Mouse (Mus musculus): ENCODE measurements around the gene Fezf1. TPM values are rescaled to one million over a fixed set of nuclear protein-coding genes. Genes with fewer than 3 reads are reported as not detected.
A peak's percentile ranks its signal among the peaks of the same experiment; 100 is the strongest.

The Fezf1 gene
- total RNA-seq, 1 experiment = not detected

GRCm38 (mm10) chr6:23246790-23247511 lies 1.2 kb downstream of the Fezf1 start:
- no peak overlapping the region for H3K9ac ChIP-seq (ENCODE audit: insufficient read depth, low read depth, low read length, poor library complexity, severe bottlenecking)
- no peaks in the 10 kb centered on the region for H3K36me3 ChIP-seq (ENCODE audit: control insufficient read depth, insufficient read depth, low read length, poor library complexity, severe bottlenecking)
- peak overlapping the region; percentile 51 to 56 for H3K4me3 ChIP-seq (ENCODE audit: insufficient read depth in 1 of 2, low read depth in 1 of 2, low read length in 2 of 2, poor library complexity in 1 of 2, severe bottlenecking in 1 of 2)
- no peak for DNase-seq (ENCODE audit: low read depth, low spot score)
- TF ChIP-seq CHD2 (IDR thresholded peaks at IDR 0.05; ENCODE audit: low read depth, low read length) (no peak), HCFC1 (IDR thresholded peaks at IDR 0.05; ENCODE audit: borderline replicate concordance, insufficient read depth, low read length) (no peak), ZNF384 (IDR thresholded peaks at IDR 0.05; ENCODE audit: low read depth, low read length) (no peak), MAFK (IDR thresholded peaks at IDR 0.05; ENCODE audit: insufficient read depth, low read depth, low read length) (no peak), ZC3H11A (IDR thresholded peaks at IDR 0.05; ENCODE audit: borderline replicate concordance, low read depth, low read length) (no peak)
- in situ Hi-C loops (cut with MboI; ENCODE audit: low sequenced_read_pairs in 2 of 2, unreplicated experiment in 2 of 2) = no loop called here
- no peaks in the 10 kb centered on the region for H3K9me3 ChIP-seq (ENCODE audit: control insufficient read depth, insufficient read depth, low read depth, low read length)
- H3K27ac ChIP-seq (ENCODE audit: insufficient read depth, low read depth, low read length, poor library complexity, severe bottlenecking) = no peak overlapping the region
- no peaks in the 10 kb centered on the region; a peak in 1 of 4 replicates for H3K4me1 ChIP-seq (ENCODE audit: control insufficient read depth in 2 of 2, insufficient read depth in 2 of 2, low read length in 2 of 2, poor library complexity in 1 of 2)

DNA sequence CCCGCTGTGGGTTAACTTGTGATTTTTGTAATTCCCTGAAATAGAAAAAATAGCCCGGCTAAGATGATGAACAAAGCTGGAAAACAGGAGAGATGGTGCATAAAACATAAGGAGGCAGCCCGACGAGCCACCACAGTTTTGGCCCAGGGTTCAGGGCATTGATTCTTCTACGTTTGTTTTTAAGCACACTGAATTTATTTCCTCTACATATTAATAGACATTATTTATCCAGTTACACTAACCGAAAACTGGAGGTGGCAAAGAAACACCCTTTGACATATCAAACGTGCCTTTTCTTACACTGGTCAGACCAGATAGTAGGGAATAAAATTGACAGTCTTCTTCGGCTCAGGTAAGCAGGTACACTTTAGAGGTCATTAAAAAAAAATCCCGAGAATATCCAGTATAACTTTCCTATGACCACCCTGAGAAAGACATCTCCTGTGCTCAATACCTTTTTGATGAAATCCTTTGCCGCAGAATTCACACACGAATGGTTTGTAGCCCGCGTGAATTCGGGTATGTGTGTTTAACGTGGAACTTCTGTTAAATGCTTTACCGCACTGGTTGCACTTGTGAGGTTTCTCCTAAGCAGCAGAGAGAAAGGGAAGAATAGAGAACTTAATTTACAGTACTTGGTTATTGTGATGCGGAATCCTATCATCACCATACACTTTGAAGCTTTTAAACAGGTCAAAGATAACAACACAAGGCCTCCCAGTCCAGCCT lies 1.9 kb downstream of the Fezf1 start:
- no peak for TF ChIP-seq HCFC1 (IDR thresholded peaks at IDR 0.05; ENCODE audit: borderline replicate concordance, insufficient read depth, low read length)
- no peak for TF ChIP-seq ZNF384 (IDR thresholded peaks at IDR 0.05; ENCODE audit: low read depth, low read length)
- TF ChIP-seq MAFK (IDR thresholded peaks at IDR 0.05; ENCODE audit: insufficient read depth, low read depth, low read length) = no peak
- no peak for TF ChIP-seq ZC3H11A (IDR thresholded peaks at IDR 0.05; ENCODE audit: borderline replicate concordance, low read depth, low read length)
- TF ChIP-seq CHD2 (IDR thresholded peaks at IDR 0.05; ENCODE audit: low read depth, low read length) = no peak
- no peak overlapping the region for H3K9ac ChIP-seq (ENCODE audit: insufficient read depth, low read depth, low read length, poor library complexity, severe bottlenecking)
- H3K9me3 ChIP-seq (ENCODE audit: control insufficient read depth, insufficient read depth, low read depth, low read length) = no peaks in the 10 kb centered on the region
- DNase-seq (ENCODE audit: low read depth, low spot score) = no peak
- no peaks in the 10 kb centered on the region; a peak in 1 of 4 replicates for H3K4me1 ChIP-seq (ENCODE audit: control insufficient read depth in 2 of 2, insufficient read depth in 2 of 2, low read length in 2 of 2, poor library complexity in 1 of 2)
- no peak overlapping the region for H3K4me3 ChIP-seq (ENCODE audit: insufficient read depth in 1 of 2, low read depth in 1 of 2, low read length in 2 of 2, poor library complexity in 1 of 2, severe bottlenecking in 1 of 2)
- no peak overlapping the region for H3K27ac ChIP-seq (ENCODE audit: insufficient read depth, low read depth, low read length, poor library complexity, severe bottlenecking)
- in situ Hi-C loops (cut with MboI; ENCODE audit: low sequenced_read_pairs in 2 of 2, unreplicated experiment in 2 of 2) = no loop called here
- no peaks in the 10 kb centered on the region for H3K36me3 ChIP-seq (ENCODE audit: control insufficient read depth, insufficient read depth, low read length, poor library complexity, severe bottlenecking)

DNA sequence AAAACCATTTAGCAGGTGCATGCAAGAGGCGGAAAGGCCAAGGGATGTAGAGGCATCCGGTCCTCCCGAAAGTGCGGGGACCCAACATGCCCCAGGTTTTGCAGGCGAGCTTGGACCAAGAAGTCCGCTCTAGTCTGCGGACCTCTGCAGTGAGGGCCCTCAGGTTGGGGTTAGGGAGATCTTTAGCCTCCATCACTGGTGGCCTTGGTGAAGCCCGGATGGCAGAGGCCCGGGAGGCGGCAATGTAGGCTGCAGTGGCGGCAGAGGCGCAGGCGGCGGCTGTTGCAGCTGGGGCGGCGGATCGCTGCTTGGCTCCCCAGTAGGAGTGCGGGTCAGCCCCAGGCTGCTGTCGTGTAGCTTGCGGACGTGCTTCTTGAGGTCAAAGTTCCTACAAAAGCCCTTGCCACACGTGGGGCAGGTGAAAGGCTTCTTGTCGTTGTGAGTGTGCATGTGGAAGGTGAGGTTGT lies 2.6 kb downstream of the Fezf1 start:
- Histone ChIP-seq H3K9ac (ENCODE audit: insufficient read depth, low read depth, low read length, poor library complexity, severe bottlenecking) (no peak overlapping the region), H3K4me3 (ENCODE audit: insufficient read depth in 1 of 2, low read depth in 1 of 2, low read length in 2 of 2, poor library complexity in 1 of 2, severe bottlenecking in 1 of 2) (no peak overlapping the region; a peak in 1 of 4 replicates), H3K36me3 (ENCODE audit: control insufficient read depth, insufficient read depth, low read length, poor library complexity, severe bottlenecking) (no peaks in the 10 kb centered on the region), H3K4me1 (ENCODE audit: control insufficient read depth in 2 of 2, insufficient read depth in 2 of 2, low read length in 2 of 2, poor library complexity in 1 of 2) (no peaks in the 10 kb centered on the region; a peak in 1 of 4 replicates), H3K27ac (ENCODE audit: insufficient read depth, low read depth, low read length, poor library complexity, severe bottlenecking) (no peak overlapping the region), H3K9me3 (ENCODE audit: control insufficient read depth, insufficient read depth, low read depth, low read length) (no peaks in the 10 kb centered on the region)
- TF ChIP-seq MAFK (IDR thresholded peaks at IDR 0.05; ENCODE audit: insufficient read depth, low read depth, low read length) (no peak), ZC3H11A (IDR thresholded peaks at IDR 0.05; ENCODE audit: borderline replicate concordance, low read depth, low read length) (no peak)
- no peak for DNase-seq (ENCODE audit: low read depth, low spot score)
- in situ Hi-C loops (cut with MboI; ENCODE audit: low sequenced_read_pairs in 2 of 2, unreplicated experiment in 2 of 2) = no loop called here

DNA sequence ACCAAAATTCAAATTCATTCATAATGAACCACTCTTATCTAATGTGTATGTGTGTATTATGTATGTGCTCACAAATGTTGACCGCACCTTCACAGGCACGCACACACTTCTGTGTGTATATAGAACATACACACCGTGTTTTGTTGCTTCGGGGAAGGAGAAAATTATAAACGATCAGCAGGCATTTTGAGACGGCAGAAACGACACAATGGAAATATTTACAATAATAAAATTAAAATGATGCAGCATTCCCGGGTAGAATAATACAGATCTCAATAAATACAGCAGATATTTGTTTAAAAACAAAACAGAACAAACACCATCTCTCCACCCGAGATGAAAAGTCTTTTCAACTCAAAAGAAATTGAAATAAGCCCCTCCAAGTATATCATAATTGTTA lies 3.0 kb downstream of the Fezf1 start:
- TF ChIP-seq CHD2 (IDR thresholded peaks at IDR 0.05; ENCODE audit: low read depth, low read length) (no peak), ZNF384 (IDR thresholded peaks at IDR 0.05; ENCODE audit: low read depth, low read length) (no peak), HCFC1 (IDR thresholded peaks at IDR 0.05; ENCODE audit: borderline replicate concordance, insufficient read depth, low read length) (no peak), ZC3H11A (IDR thresholded peaks at IDR 0.05; ENCODE audit: borderline replicate concordance, low read depth, low read length) (no peak), MAFK (IDR thresholded peaks at IDR 0.05; ENCODE audit: insufficient read depth, low read depth, low read length) (no peak)
- no peak overlapping the region for H3K9ac ChIP-seq (ENCODE audit: insufficient read depth, low read depth, low read length, poor library complexity, severe bottlenecking)
- no peak overlapping the region for H3K4me3 ChIP-seq (ENCODE audit: insufficient read depth in 1 of 2, low read depth in 1 of 2, low read length in 2 of 2, poor library complexity in 1 of 2, severe bottlenecking in 1 of 2)
- no peak overlapping the region for H3K27ac ChIP-seq (ENCODE audit: insufficient read depth, low read depth, low read length, poor library complexity, severe bottlenecking)
- no peak for DNase-seq (ENCODE audit: low read depth, low spot score)
- H3K36me3 ChIP-seq (ENCODE audit: control insufficient read depth, insufficient read depth, low read length, poor library complexity, severe bottlenecking) = no peaks in the 10 kb centered on the region
- in situ Hi-C loops (cut with MboI; ENCODE audit: low sequenced_read_pairs in 2 of 2, unreplicated experiment in 2 of 2) = no loop called here
- no peaks in the 10 kb centered on the region for H3K9me3 ChIP-seq (ENCODE audit: control insufficient read depth, insufficient read depth, low read depth, low read length)
- no peaks in the 10 kb centered on the region; a peak in 1 of 4 replicates for H3K4me1 ChIP-seq (ENCODE audit: control insufficient read depth in 2 of 2, insufficient read depth in 2 of 2, low read length in 2 of 2, poor library complexity in 1 of 2)
